Mouse (Mus musculus): ENCODE data around the gene Ctbp1. TPM values are rescaled to one million over a fixed set of nuclear protein-coding genes. Genes with fewer than 3 reads are reported as not detected.

Gene Ctbp1
- polyA plus RNA-seq, 1 experiment = 181 TPM

DNA sequence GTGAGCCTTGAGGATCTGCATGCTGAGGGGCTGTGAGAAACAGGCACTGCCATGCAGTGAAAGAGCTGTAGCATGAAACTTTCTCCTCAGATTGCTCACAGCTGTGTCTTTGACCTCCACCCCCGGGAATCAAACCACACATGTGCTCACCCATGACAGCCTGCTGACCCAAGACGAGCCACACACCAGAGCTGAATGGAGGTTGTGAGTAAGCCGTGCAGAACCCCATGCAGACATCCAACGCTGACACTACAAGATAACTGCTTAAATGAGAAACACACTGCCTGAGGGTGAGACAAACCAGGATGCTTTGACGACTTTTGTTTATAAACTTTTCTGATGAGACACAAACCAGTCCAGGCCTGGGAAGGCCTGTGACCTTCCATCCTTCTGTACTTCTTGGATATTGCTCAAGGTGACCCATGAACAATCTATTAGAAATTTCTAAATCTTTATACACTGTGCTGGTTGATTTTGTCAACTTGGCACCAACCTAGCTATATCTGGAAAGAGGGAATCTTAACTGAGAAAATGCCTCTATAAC is 30.3 kb downstream of the Ctbp1 start:
- DNase-seq (ENCODE audit: low read depth) = no peak

GRCm38 (mm10) chr5:33239934-33240333 is 34.9 kb downstream of the Ctbp1 start:
- no peak for DNase-seq (ENCODE audit: low read depth)

GRCm38 (mm10) chr5:33239111-33239714 is 35.6 kb downstream of the Ctbp1 start:
- DNase-seq (ENCODE audit: low read depth) = no peak

GRCm38 (mm10) chr5:33238256-33238645 is 36.5 kb downstream of the Ctbp1 start:
- DNase-seq (ENCODE audit: low read depth) = no peak

DNA sequence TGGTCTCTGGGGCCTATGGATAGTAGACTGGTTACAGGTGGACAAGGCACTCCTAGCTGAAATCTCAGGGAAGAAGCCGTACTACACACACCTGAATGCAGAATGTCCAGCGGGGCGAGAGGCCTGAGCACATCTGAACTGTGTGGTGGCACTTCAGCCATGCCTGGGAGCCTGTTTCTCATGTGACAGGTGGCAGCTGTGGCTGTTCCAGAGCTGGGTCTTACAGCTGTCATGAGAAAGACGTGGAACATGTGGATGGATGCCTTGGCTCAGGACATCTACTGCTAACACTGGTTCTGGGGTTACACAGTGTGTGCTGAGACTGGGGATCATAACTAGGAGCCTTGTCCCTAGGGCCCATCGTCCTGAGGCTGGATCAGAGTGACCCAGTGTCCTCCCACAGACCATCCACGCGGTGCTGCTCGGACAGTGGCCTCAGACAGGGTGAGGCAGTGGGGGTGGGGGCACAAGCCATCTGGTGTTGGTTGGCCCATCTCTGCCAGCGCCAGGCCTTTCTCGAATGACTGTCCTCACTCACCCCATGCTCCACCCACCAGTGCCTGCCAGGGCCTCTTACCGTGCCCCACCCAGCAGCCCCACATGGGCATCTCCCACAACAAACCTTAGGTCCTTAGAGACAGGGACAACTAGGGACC is 37.1 kb downstream of the Ctbp1 start:
- DNase-seq (ENCODE audit: low read depth) = no peak

- DNase-seq (ENCODE audit: low read depth) = no peak
Observed at GRCm38 (mm10) chr5:33234391-33235031, 40.3 kb downstream of the Ctbp1 start.

DNA sequence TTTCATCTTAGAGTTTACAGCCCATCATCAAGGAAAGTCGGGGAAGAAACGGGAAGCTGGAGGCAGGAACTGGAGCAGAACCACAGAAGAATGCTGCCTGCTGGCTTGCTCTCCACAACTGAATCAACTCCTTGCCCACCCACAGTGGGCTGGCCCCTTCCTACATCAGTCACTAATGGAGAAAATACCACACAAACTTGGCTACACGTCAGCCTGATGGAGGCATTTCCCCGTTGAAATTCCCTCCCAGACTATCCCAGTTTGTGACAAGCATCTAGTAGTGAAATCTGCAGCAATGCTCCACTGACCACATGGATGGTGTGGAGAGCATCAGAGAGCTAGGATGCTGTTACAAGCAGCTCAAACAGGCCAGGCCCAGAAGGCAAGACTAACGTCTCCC is 42.0 kb downstream of the Ctbp1 start:
- no peak for DNase-seq (ENCODE audit: low read depth)

DNA sequence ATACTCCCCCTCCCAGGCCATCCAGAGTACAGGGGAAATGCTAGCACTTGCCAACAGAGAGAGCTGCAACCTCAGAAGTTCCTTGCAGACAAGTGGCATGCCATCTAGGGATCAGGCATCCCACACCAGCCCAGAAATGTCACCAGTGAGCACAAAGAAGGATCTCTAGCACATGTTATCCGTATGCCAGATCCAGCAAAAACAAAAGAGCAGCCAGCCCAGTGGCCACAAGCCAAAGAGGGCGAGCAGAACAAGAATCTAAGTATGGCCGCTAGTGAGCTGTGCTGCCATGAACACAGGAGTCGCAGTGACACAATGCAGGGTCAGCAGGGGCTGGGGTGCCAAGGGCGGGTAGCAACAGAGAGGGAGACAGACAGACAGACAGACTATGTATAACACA is 44.5 kb downstream of the Ctbp1 start:
- DNase-seq (ENCODE audit: low read depth) = no peak

DNA sequence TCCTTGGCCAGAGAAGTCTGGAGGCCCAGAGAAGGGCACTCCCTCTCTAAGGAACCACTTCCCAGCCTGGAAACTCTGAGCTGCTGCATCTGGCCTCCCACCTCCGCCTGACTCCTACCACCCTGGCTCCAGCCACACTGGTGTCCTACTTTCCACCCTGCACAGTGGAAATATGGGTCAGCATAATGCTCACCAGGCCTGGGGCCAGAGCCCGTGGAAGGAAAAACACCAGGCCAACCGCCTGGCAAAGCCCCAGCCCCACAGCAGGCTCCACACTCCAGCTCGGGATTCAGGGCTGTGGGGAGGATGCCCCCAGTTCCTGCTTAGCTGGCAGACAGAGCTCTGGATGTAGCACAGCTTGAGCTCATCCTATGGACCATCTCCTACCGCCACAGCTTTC is 46.4 kb downstream of the Ctbp1 start:
- DNase-seq (ENCODE audit: low read depth) = no peak

GRCm38 (mm10) chr5:33225673-33226072 is 49.1 kb downstream of the Ctbp1 start:
- DNase-seq (ENCODE audit: low read depth) = no peak

GRCm38 (mm10) chr5:33224491-33224890 is 50.3 kb downstream of the Ctbp1 start:
- DNase-seq (ENCODE audit: low read depth) = no peak

- DNase-seq (ENCODE audit: low read depth) = no peak
Observed at GRCm38 (mm10) chr5:33222841-33223744, 51.7 kb downstream of the Ctbp1 start.

- no peak for DNase-seq (ENCODE audit: low read depth)
Observed at GRCm38 (mm10) chr5:33222389-33222788, 52.4 kb downstream of the Ctbp1 start.

DNA sequence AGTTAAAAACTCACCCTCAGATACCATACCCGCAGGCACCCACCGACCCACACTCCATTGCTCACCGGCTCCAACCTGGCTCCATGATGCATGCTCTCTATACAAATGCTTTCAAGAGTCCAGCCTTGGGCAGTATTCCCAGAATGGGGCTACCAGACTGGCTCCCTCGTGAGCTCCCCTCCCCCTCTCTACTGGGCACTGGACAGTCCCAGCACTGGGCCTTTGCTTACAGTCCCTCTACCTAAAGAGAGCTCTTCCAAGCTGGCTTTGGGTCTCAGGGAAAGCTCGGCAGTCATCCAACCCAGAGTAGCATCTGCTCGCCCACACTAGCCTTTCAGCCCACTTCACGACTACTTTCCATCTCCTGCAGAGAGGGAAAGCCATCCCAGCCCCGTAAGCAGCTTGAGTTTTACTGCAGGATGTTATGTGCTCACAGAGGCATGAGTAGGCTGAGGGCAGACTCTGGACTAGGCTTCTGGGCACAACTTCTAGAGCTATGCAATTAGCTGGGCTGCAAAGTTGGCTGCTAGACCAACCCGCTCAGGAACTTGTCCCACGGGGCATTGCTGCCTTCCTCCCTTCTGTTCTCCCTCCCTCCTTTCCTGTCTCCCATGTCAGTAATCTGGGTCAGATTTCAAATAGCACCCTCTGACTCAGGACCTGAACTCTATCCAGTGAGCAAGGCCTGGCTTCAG is 54.3 kb downstream of the Ctbp1 start:
- no peak for DNase-seq (ENCODE audit: low read depth)

DNA sequence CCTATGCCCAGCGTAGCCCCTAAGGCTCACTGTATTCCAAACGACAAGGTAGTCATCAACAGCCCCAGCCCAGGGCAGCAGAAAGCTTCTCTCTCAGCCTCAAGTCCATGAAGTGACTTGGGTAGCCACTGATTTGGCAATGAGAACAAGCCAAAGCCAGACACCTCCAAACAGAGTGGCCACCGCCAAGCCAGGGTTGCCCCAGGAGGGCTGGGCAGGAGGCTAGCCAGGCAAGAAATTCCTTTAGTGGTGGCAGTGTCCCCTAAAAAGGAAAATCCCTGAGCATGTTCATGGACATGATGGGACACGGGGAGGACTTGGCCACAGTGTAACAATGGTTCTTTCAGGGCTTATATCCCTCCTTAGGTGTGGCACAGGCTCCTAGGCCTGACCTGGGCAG is 55.0 kb downstream of the Ctbp1 start:
- DNase-seq (ENCODE audit: low read depth) = no peak

GRCm38 (mm10) chr5:33218746-33219449 is 55.9 kb downstream of the Ctbp1 start:
- DNase-seq (ENCODE audit: low read depth) = no peak

- DNase-seq (ENCODE audit: low read depth) = no peak
Observed at GRCm38 (mm10) chr5:33218081-33218480, 56.7 kb downstream of the Ctbp1 start, which contains the start of gene Spon2. Gene Spon2 (minus strand): TSS chr5:33218455.

- DNase-seq (ENCODE audit: low read depth) = no peak
Observed at GRCm38 (mm10) chr5:33217663-33218062, 57.1 kb downstream of the Ctbp1 start.

- DNase-seq (ENCODE audit: low read depth) = no peak
Observed at GRCm38 (mm10) chr5:33214723-33215122, 60.1 kb downstream of the Ctbp1 start.

GRCm38 (mm10) chr5:33211254-33211653 is 63.5 kb downstream of the Ctbp1 start:
- DNase-seq (ENCODE audit: low read depth) = no peak

- DNase-seq (ENCODE audit: low read depth) = no peak
Observed at GRCm38 (mm10) chr5:33210515-33210914, 64.3 kb downstream of the Ctbp1 start.

Measured in gonadal fat pad, adult 2 months (tissue).